Mouse (Mus musculus): ENCODE results near the gene Mosmo. TPM values are rescaled to one million over a fixed set of nuclear protein-coding genes. Genes with fewer than 3 reads are reported as not detected.

Gene Mosmo
- total RNA-seq, 2 experiments from 2014 or later, result 77.8 to 79.9 TPM

- no peak for DNase-seq (ENCODE audit: extremely low spot score in 1 of 2, low spot score in 1 of 2)
Measured at GRCm38 (mm10) chr7:120751906-120752305, 74.5 kb downstream of the Mosmo start.

- peak; percentile 71 to 92 for DNase-seq (ENCODE audit: extremely low spot score in 1 of 2, low spot score in 1 of 2)
Measured at GRCm38 (mm10) chr7:120754671-120755070, 77.3 kb downstream of the Mosmo start.

- DNase-seq (ENCODE audit: extremely low spot score in 1 of 2, low spot score in 1 of 2), result no peak
Measured at GRCm38 (mm10) chr7:120767369-120767768, 90.0 kb downstream of the Mosmo start.

- no peak for DNase-seq (ENCODE audit: extremely low spot score in 1 of 2, low spot score in 1 of 2)
Measured at GRCm38 (mm10) chr7:120771389-120771788, 94.0 kb downstream of the Mosmo start.

- no peak for DNase-seq (ENCODE audit: extremely low spot score in 1 of 2, low spot score in 1 of 2)
Measured at GRCm38 (mm10) chr7:120778012-120778411, 100.6 kb downstream of the Mosmo start.

Other genes starting within 250 kb of the Mosmo start
- gene Uqcrc2, start 42.4 kb upstream of the Mosmo start, total RNA-seq (2021), result 100 to 1,000 TPM; 222 to 250 TPM
- not detected for gene Pdzd9, start 7.3 kb upstream of the Mosmo start, total RNA-seq (2021)
- 10 to 100 TPM; 10.2 to 13.3 TPM for gene Vwa3a, start 61.7 kb downstream of the Mosmo start, total RNA-seq (2021)
- not detected for gene Gm5737, start 134.7 kb downstream of the Mosmo start, total RNA-seq (2021)
- 10 to 100 TPM; 25.7 to 30.4 TPM for gene Eef2k, start 165.2 kb downstream of the Mosmo start, total RNA-seq (2021)
- 10 to 100 TPM; 24.7 to 28.2 TPM for gene Polr3e, start 240.1 kb downstream of the Mosmo start, total RNA-seq (2021)

Data from layer of hippocampus, postnatal 25 days (tissue).